Mouse (Mus musculus): ENCODE data around the gene Abcc2. TPM values are rescaled to one million over a fixed set of nuclear protein-coding genes. Genes with fewer than 3 reads are reported as not detected.

Abcc2 gene
- polyA plus RNA-seq, 1 experiment from 2014 or later = not detected

GRCm38 (mm10) chr19:43870418-43870817 lies 88.4 kb downstream of the Abcc2 start:
- H3K4me3 ChIP-seq (replicated peaks; ENCODE audit: low read length) = no peak overlapping the region
- no peaks in the 10 kb centered on the region for H3K9me3 ChIP-seq (ENCODE audit: control insufficient read depth, low read length)
- H3K27ac ChIP-seq (ENCODE audit: low read length) = no peak overlapping the region
- H3K4me2 ChIP-seq (ENCODE audit: low read length) = no peak overlapping the region
- ATAC-seq = no peak
- no peaks in the 10 kb centered on the region for H3K27me3 ChIP-seq (replicated peaks; ENCODE audit: control insufficient read depth, insufficient read depth, low read length)
- no peaks in the 10 kb centered on the region for H3K4me1 ChIP-seq (replicated peaks; ENCODE audit: control insufficient read depth, insufficient read depth, low read length)
- no peak overlapping the region for H3K9ac ChIP-seq (replicated peaks; ENCODE audit: low read depth, low read length)
- H3K36me3 ChIP-seq (ENCODE audit: control insufficient read depth, insufficient read depth) = peaks cover 11% of the 10 kb centered on the region
- WGBS = 92% methylated on average over 4 of the region's 4 CpGs

- Histone ChIP-seq H3K9me3 (ENCODE audit: control insufficient read depth, low read length) (no peaks in the 10 kb centered on the region), H3K9ac (replicated peaks; ENCODE audit: low read depth, low read length) (no peak overlapping the region), H3K27me3 (replicated peaks; ENCODE audit: control insufficient read depth, insufficient read depth, low read length) (no peaks in the 10 kb centered on the region), H3K27ac (ENCODE audit: low read length) (no peak overlapping the region), H3K4me2 (ENCODE audit: low read length) (no peak overlapping the region), H3K4me3 (replicated peaks; ENCODE audit: low read length) (no peak overlapping the region), H3K36me3 (ENCODE audit: control insufficient read depth, insufficient read depth) (peaks cover 6% of the 10 kb centered on the region), H3K4me1 (replicated peaks; ENCODE audit: control insufficient read depth, insufficient read depth, low read length) (peaks cover 23% of the 10 kb centered on the region)
- 91% methylated on average over 11 of the region's 11 CpGs for WGBS
- no peak for ATAC-seq
Observed at GRCm38 (mm10) chr19:43874351-43874750, 92.4 kb downstream of the Abcc2 start.

GRCm38 (mm10) chr19:43875996-43876395 lies 94.0 kb downstream of the Abcc2 start:
- no peaks in the 10 kb centered on the region for H3K27me3 ChIP-seq (replicated peaks; ENCODE audit: control insufficient read depth, insufficient read depth, low read length)
- no peak for ATAC-seq
- no peak overlapping the region for H3K27ac ChIP-seq (ENCODE audit: low read length)
- H3K4me2 ChIP-seq (ENCODE audit: low read length) = no peak overlapping the region
- no peaks in the 10 kb centered on the region for H3K9me3 ChIP-seq (ENCODE audit: control insufficient read depth, low read length)
- WGBS = 7% methylated on average over 2 of the region's 2 CpGs
- H3K4me1 ChIP-seq (replicated peaks; ENCODE audit: control insufficient read depth, insufficient read depth, low read length) = peaks cover 31% of the 10 kb centered on the region
- H3K4me3 ChIP-seq (replicated peaks; ENCODE audit: low read length) = no peak overlapping the region
- no peaks in the 10 kb centered on the region; the same call in 1 of the 2 replicates for H3K36me3 ChIP-seq (ENCODE audit: control insufficient read depth, insufficient read depth)
- 0 out of 2 replicates have a peak overlapping the region, but pooled peaks have one; percentile 5 for H3K9ac ChIP-seq (replicated peaks; ENCODE audit: low read depth, low read length)

GRCm38 (mm10) chr19:43877364-43877763 lies 95.4 kb downstream of the Abcc2 start:
- no peak overlapping the region for H3K4me2 ChIP-seq (ENCODE audit: low read length)

GRCm38 (mm10) chr19:43878111-43879092 lies 96.4 kb downstream of the Abcc2 start:
- peak overlapping the region; percentile 86 for H3K4me2 ChIP-seq (ENCODE audit: low read length)
- peak overlapping the region; percentile 74 for H3K9ac ChIP-seq (replicated peaks; ENCODE audit: low read depth, low read length)
- H3K27me3 ChIP-seq (replicated peaks; ENCODE audit: control insufficient read depth, insufficient read depth, low read length) = no peaks in the 10 kb centered on the region
- no peak for ATAC-seq
- peak overlapping the region; percentile 71 for H3K27ac ChIP-seq (ENCODE audit: low read length)
- H3K36me3 ChIP-seq (ENCODE audit: control insufficient read depth, insufficient read depth) = no peaks in the 10 kb centered on the region
- peaks cover 38% of the 10 kb centered on the region for H3K4me1 ChIP-seq (replicated peaks; ENCODE audit: control insufficient read depth, insufficient read depth, low read length)
- H3K9me3 ChIP-seq (ENCODE audit: control insufficient read depth, low read length) = no peaks in the 10 kb centered on the region; the same call in 1 of the 2 replicates
- H3K4me3 ChIP-seq (replicated peaks; ENCODE audit: low read length) = peak overlapping the region; percentile 72
- 4% methylated on average over 17 of the region's 17 CpGs for WGBS

More at GRCm38 (mm10) chr19:43877364-43877763, 95.4 kb downstream of the Abcc2 start:
- no peak for ATAC-seq
- no peaks in the 10 kb centered on the region for H3K27me3 ChIP-seq (replicated peaks; ENCODE audit: control insufficient read depth, insufficient read depth, low read length)
- no peak overlapping the region for H3K27ac ChIP-seq (ENCODE audit: low read length)
- no peaks in the 10 kb centered on the region; the same call in 1 of the 2 replicates for H3K9me3 ChIP-seq (ENCODE audit: control insufficient read depth, low read length)
- no peak overlapping the region for H3K9ac ChIP-seq (replicated peaks; ENCODE audit: low read depth, low read length)
- no peaks in the 10 kb centered on the region; the same call in 1 of the 2 replicates for H3K36me3 ChIP-seq (ENCODE audit: control insufficient read depth, insufficient read depth)
- H3K4me3 ChIP-seq (replicated peaks; ENCODE audit: low read length) = no peak overlapping the region
- WGBS = 60% methylated on average over 8 of the region's 8 CpGs
- H3K4me1 ChIP-seq (replicated peaks; ENCODE audit: control insufficient read depth, insufficient read depth, low read length) = peaks cover 31% of the 10 kb centered on the region

GRCm38 (mm10) chr19:43879401-43880212 lies 97.6 kb downstream of the Abcc2 start:
- WGBS = 1% methylated on average over 41 of the region's 41 CpGs
- H3K27ac ChIP-seq (ENCODE audit: low read length) = peak overlapping the region; percentile 71

GRCm38 (mm10) chr19:43880420-43880819 lies 98.4 kb downstream of the Abcc2 start:
- no peak for ATAC-seq
- H3K4me3 ChIP-seq (replicated peaks; ENCODE audit: low read length) = no peak overlapping the region

More at GRCm38 (mm10) chr19:43879401-43880212, 97.6 kb downstream of the Abcc2 start:
- ATAC-seq = peak; percentile 94
- H3K36me3 ChIP-seq (ENCODE audit: control insufficient read depth, insufficient read depth) = no peaks in the 10 kb centered on the region
- peak overlapping the region; percentile 72 for H3K4me3 ChIP-seq (replicated peaks; ENCODE audit: low read length)
- peak overlapping the region; percentile 74 for H3K9ac ChIP-seq (replicated peaks; ENCODE audit: low read depth, low read length)
- H3K27me3 ChIP-seq (replicated peaks; ENCODE audit: control insufficient read depth, insufficient read depth, low read length) = no peaks in the 10 kb centered on the region
- H3K9me3 ChIP-seq (ENCODE audit: control insufficient read depth, low read length) = no peaks in the 10 kb centered on the region; the same call in 1 of the 2 replicates
- peak overlapping the region; percentile 86 for H3K4me2 ChIP-seq (ENCODE audit: low read length)
- peaks cover 38% of the 10 kb centered on the region for H3K4me1 ChIP-seq (replicated peaks; ENCODE audit: control insufficient read depth, insufficient read depth, low read length)

GRCm38 (mm10) chr19:43881615-43882014 lies 99.6 kb downstream of the Abcc2 start:
- Histone ChIP-seq H3K9ac (replicated peaks; ENCODE audit: low read depth, low read length) (no peak overlapping the region), H3K27ac (ENCODE audit: low read length) (no peak overlapping the region), H3K27me3 (replicated peaks; ENCODE audit: control insufficient read depth, insufficient read depth, low read length) (no peaks in the 10 kb centered on the region), H3K9me3 (ENCODE audit: control insufficient read depth, low read length) (no peaks in the 10 kb centered on the region; the same call in 1 of the 2 replicates), H3K4me3 (replicated peaks; ENCODE audit: low read length) (no peak overlapping the region), H3K36me3 (ENCODE audit: control insufficient read depth, insufficient read depth) (no peaks in the 10 kb centered on the region), H3K4me2 (ENCODE audit: low read length) (no peak overlapping the region), H3K4me1 (replicated peaks; ENCODE audit: control insufficient read depth, insufficient read depth, low read length) (peaks cover 30% of the 10 kb centered on the region)
- WGBS = 88% methylated on average over 7 of the region's 7 CpGs
- ATAC-seq = no peak

More at GRCm38 (mm10) chr19:43880420-43880819, 98.4 kb downstream of the Abcc2 start:
- Histone ChIP-seq H3K27ac (ENCODE audit: low read length) (no peak overlapping the region), H3K9me3 (ENCODE audit: control insufficient read depth, low read length) (no peaks in the 10 kb centered on the region; the same call in 1 of the 2 replicates), H3K36me3 (ENCODE audit: control insufficient read depth, insufficient read depth) (no peaks in the 10 kb centered on the region), H3K27me3 (replicated peaks; ENCODE audit: control insufficient read depth, insufficient read depth, low read length) (no peaks in the 10 kb centered on the region), H3K4me2 (ENCODE audit: low read length) (no peak overlapping the region), H3K4me1 (replicated peaks; ENCODE audit: control insufficient read depth, insufficient read depth, low read length) (peaks cover 38% of the 10 kb centered on the region), H3K9ac (replicated peaks; ENCODE audit: low read depth, low read length) (no peak overlapping the region)
- 13% methylated on average over 3 of the region's 3 CpGs for WGBS
